Mouse (Mus musculus) hindbrain, embryonic 16.5 days (tissue): ENCODE results near the gene Etv4. TPM values are rescaled to one million over a fixed set of nuclear protein-coding genes. Genes with fewer than 3 reads are reported as not detected.

Experiments
- ATAC-seq: fragments of 200-750 bp; cut with Nextera tagmentation; 2 replicates; pipeline ENCODE4 v1.8.0; 2017; ENCODE audit warnings: moderate TSS enrichment, moderate library complexity
- H3K27ac ChIP-seq: fragments of 300-500 bp; sonication (generic); 2 replicates; pipeline ENCODE4 v1.5.1; 2014; ENCODE audit warnings: low read depth, mild to moderate bottlenecking, control low read depth, low read length, moderate library complexity
- H3K27me3 ChIP-seq: fragments of 300-500 bp; sonication (generic); replicated peaks from 2 replicates; pipeline ENCODE4 v1.6.1; 2014; ENCODE audit warnings: low read length; ENCODE audit not compliant: control insufficient read depth, insufficient read depth
- H3K36me3 ChIP-seq: fragments of 300-500 bp; sonication (generic); 2 replicates; pipeline ENCODE4 v1.6.1; 2014; ENCODE audit warnings: mild to moderate bottlenecking, low read length, moderate library complexity, mixed read lengths; ENCODE audit not compliant: control insufficient read depth, insufficient read depth
- H3K4me1 ChIP-seq: fragments of 300-500 bp; sonication (generic); 2 replicates; pipeline ENCODE4 v1.6.1; 2014; ENCODE audit warnings: low read depth, low read length; ENCODE audit not compliant: control insufficient read depth, insufficient read depth
- H3K4me2 ChIP-seq: fragments of 300-500 bp; sonication (generic); 2 replicates; pipeline ENCODE4 v1.6.1; 2014; ENCODE audit warnings: mild to moderate bottlenecking, low read length, control low read depth, moderate library complexity
- H3K4me3 ChIP-seq: fragments of 300-500 bp; sonication (generic); 2 replicates; pipeline ENCODE4 v1.5.1; 2014; ENCODE audit warnings: mild to moderate bottlenecking, low read length, control low read depth, moderate library complexity
- H3K9ac ChIP-seq: fragments of 300-500 bp; sonication (generic); 2 replicates; pipeline ENCODE4 v1.6.1; 2014; ENCODE audit warnings: low read depth, mild to moderate bottlenecking, control low read depth, low read length, moderate library complexity
- H3K9me3 ChIP-seq: fragments of 300-500 bp; sonication (generic); 2 replicates; pipeline ENCODE4 v1.6.1; 2014; ENCODE audit warnings: mild to moderate bottlenecking, low read length, moderate library complexity; ENCODE audit not compliant: control insufficient read depth
- WGBS: fragments of 180-500 bp; shearing (Covaris S2); extraction: QIAGEN DNeasy Blood & Tissue Kit; methylation state at CpG from one replicate; pipeline ENCODE4 v1.1.7; 2014; 5-methylcytosine and 5-hydroxymethylcytosine counted together
- polyA plus RNA-seq: library from polyadenylated mRNA; unstranded; fragments of >200 nt; fragmentation: Nextera tagmentation; extraction: Ambion mirVana; gene quantifications from 2 replicates; pipeline ENCODE4 v1.2.1, GENCODE M21; 2015

Etv4 gene
- polyA plus RNA-seq: 21.7 and 21.8 TPM in 2 replicates

GRCm38 (mm10) chr11:101785143-101785851 lies at the start of gene Etv4:
Etv4 (minus strand) TSS chr11:101785371.
- ATAC-seq: peak; percentile 95
- WGBS: under 1% methylated on average over 32 of the region's 35 CpGs
- Histone ChIP-seq H3K4me2 (peak within 1 kb of the TSS; percentile 97), H3K4me3 (peak within 1 kb of the TSS; percentile 64), H3K9ac (peak within 1 kb of the TSS; percentile 65), H3K9me3 (no peaks in the 10 kb centered on the region), H3K27ac (peak within 1 kb of the TSS; percentile 70), H3K4me1 (peaks cover 16% of the 10 kb centered on the region), H3K27me3 (peaks cover 48% of the 10 kb centered on the region), H3K36me3 (no peaks in the 10 kb centered on the region)

GRCm38 (mm10) chr11:101832001-101832400 lies 46.8 kb upstream of the Etv4 start:
- Histone ChIP-seq H3K4me2 (no peak overlapping the region), H3K9me3 (no peaks in the 10 kb centered on the region), H3K36me3 (no peaks in the 10 kb centered on the region), H3K4me1 (peaks cover 7% of the 10 kb centered on the region; the same call in 1 of the 2 replicates), H3K4me3 (no peak overlapping the region), H3K27ac (peak overlapping the region; percentile 47; the same call in 1 of the 2 replicates), H3K27me3 (no peaks in the 10 kb centered on the region), H3K9ac (no peak overlapping the region)
- ATAC-seq: no peak
- 45% methylated on average over 7 of the region's 7 CpGs for WGBS

DNA sequence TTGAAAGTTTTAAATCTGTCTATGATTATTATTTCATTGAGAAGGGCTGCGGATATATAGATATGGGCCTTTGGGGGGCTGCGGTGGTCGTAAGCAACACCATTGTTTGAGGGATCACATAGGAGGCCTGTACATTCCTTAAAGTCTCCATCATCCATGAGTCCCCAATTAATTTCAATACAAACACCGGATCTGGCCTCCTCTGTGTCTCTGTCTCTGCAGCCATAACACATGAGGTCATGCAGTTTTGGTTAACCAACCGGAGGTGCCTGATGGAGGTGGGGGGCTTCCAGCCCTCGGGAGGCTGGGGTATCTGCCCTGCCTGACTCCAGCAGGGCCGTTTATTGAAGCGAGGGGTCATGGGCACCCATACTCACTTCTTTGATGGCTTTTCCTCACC lies 45.4 kb upstream of the Etv4 start:
- ATAC-seq: no peak
- 67% methylated on average over 8 of the region's 8 CpGs for WGBS

GRCm38 (mm10) chr11:101830112-101830511 lies 44.9 kb upstream of the Etv4 start:
- ATAC-seq: no peak

More for the DNA sequence above, 45.4 kb upstream of the Etv4 start:
- peaks cover 7% of the 10 kb centered on the region; the same call in 1 of the 2 replicates for H3K4me1 ChIP-seq
- no peak overlapping the region for H3K4me2 ChIP-seq
- no peak overlapping the region for H3K4me3 ChIP-seq
- H3K9ac ChIP-seq: no peak overlapping the region
- H3K36me3 ChIP-seq: no peaks in the 10 kb centered on the region
- H3K9me3 ChIP-seq: no peaks in the 10 kb centered on the region
- H3K27me3 ChIP-seq: no peaks in the 10 kb centered on the region
- no peak overlapping the region for H3K27ac ChIP-seq

DNA sequence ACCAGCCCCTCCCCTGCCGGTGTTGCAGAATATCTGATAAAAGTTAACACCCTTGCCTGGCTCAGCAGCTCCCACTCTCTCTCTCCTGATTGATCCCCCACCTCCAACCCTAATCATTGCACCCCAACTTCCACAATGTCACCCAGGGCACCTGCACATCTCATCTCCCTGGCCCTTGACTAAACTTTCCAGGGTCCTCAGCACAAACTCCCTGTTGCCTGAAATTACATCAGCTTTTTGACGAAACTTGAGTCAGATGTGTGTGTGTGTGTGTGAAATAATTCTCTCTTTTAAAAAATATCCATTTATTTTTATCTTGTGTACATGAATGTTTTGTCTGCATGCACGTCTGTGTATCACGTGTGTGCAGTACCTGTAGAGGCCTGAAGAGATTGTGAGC lies 43.5 kb upstream of the Etv4 start:
- Histone ChIP-seq H3K36me3 (no peaks in the 10 kb centered on the region), H3K4me2 (no peak overlapping the region), H3K4me3 (no peak overlapping the region), H3K27me3 (no peaks in the 10 kb centered on the region; the same call in 1 of the 2 replicates), H3K4me1 (peaks cover 7% of the 10 kb centered on the region; the same call in 1 of the 2 replicates), H3K27ac (no peak overlapping the region), H3K9ac (no peak overlapping the region), H3K9me3 (no peaks in the 10 kb centered on the region)
- 96% methylated on average over 4 of the region's 4 CpGs for WGBS
- ATAC-seq: no peak

More at GRCm38 (mm10) chr11:101830112-101830511, 44.9 kb upstream of the Etv4 start:
- H3K27ac ChIP-seq: no peak overlapping the region
- H3K4me3 ChIP-seq: no peak overlapping the region
- H3K27me3 ChIP-seq: no peaks in the 10 kb centered on the region
- WGBS: 14% methylated on average over 10 of the region's 10 CpGs
- no peak overlapping the region for H3K9ac ChIP-seq
- peaks cover 7% of the 10 kb centered on the region; the same call in 1 of the 2 replicates for H3K4me1 ChIP-seq
- no peaks in the 10 kb centered on the region for H3K9me3 ChIP-seq
- H3K36me3 ChIP-seq: no peaks in the 10 kb centered on the region
- H3K4me2 ChIP-seq: no peak overlapping the region

GRCm38 (mm10) chr11:101823210-101823609 lies 38.0 kb upstream of the Etv4 start:
- H3K36me3 ChIP-seq: no peaks in the 10 kb centered on the region
- no peak overlapping the region for H3K9ac ChIP-seq
- no peaks in the 10 kb centered on the region for H3K4me1 ChIP-seq
- H3K9me3 ChIP-seq: no peaks in the 10 kb centered on the region
- no peaks in the 10 kb centered on the region; the same call in 1 of the 2 replicates for H3K27me3 ChIP-seq
- no peak for ATAC-seq
- no peak overlapping the region for H3K4me2 ChIP-seq
- 58% methylated on average over 3 of the region's 3 CpGs for WGBS
- no peak overlapping the region for H3K4me3 ChIP-seq
- H3K27ac ChIP-seq: no peak overlapping the region

DNA sequence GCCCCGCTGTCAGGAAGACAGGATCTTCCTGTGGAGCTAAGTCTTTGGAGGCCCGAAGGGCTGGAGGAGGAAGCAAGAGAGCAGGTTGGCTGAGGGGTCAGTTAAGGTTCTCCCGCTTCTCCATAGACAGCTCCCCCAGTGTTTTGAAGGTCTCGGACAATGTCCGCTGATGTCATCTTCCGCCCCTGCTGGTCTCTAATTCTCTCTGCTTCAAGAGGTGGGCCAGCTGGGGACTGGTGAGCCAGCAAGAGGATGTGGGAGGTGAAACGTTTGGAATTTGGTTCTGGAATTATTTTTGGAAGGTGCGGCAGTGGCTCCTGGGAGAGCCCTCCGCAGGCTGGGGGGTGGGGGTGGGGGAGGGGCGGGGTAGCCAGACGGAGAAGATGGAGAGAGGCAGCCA lies 35.7 kb upstream of the Etv4 start:
- no peaks in the 10 kb centered on the region; the same call in 1 of the 2 replicates for H3K27me3 ChIP-seq
- no peak overlapping the region for H3K27ac ChIP-seq
- no peaks in the 10 kb centered on the region for H3K4me1 ChIP-seq
- no peak overlapping the region for H3K4me3 ChIP-seq
- 46% methylated on average over 11 of the region's 11 CpGs for WGBS
- no peaks in the 10 kb centered on the region for H3K9me3 ChIP-seq
- no peak overlapping the region for H3K4me2 ChIP-seq
- no peak for ATAC-seq
- H3K9ac ChIP-seq: no peak overlapping the region
- no peaks in the 10 kb centered on the region for H3K36me3 ChIP-seq

DNA sequence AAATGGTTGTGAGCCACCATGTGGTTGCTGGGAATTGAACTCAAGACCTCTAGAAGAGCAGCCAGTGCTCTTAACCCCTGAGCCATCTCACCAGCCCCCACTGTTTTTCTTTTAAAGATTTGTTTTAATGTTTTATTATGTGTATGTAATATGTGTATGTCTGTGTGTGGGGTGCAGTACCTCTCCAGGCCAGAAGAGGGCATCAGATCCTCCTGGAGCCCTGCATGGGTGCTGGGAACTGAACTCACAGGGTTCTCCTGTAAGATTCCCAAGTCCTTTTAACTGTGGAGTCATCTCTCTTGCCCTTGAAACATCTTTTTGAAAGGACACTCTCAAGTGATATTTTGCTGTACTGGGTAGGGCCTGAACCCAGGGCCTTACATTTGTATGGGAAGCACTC lies 34.7 kb upstream of the Etv4 start:
- no peak for ATAC-seq
- Histone ChIP-seq H3K4me1 (peaks cover 8% of the 10 kb centered on the region; the same call in 1 of the 2 replicates), H3K4me2 (no peak overlapping the region), H3K9me3 (no peaks in the 10 kb centered on the region), H3K27me3 (no peaks in the 10 kb centered on the region; the same call in 1 of the 2 replicates), H3K9ac (no peak overlapping the region), H3K36me3 (no peaks in the 10 kb centered on the region), H3K4me3 (no peak overlapping the region), H3K27ac (no peak overlapping the region)
